Mouse (Mus musculus): Measurements from ENCODE around the gene Snx11. TPM values are rescaled to one million over a fixed set of nuclear protein-coding genes. Genes with fewer than 3 reads are reported as not detected.
A peak's percentile ranks its signal among the peaks of the same experiment; 100 is the strongest.

Gene Snx11
- total and polyA plus RNA-seq, 3 experiments = 33.7 to 43.1 TPM; not detected in 1

DNA sequence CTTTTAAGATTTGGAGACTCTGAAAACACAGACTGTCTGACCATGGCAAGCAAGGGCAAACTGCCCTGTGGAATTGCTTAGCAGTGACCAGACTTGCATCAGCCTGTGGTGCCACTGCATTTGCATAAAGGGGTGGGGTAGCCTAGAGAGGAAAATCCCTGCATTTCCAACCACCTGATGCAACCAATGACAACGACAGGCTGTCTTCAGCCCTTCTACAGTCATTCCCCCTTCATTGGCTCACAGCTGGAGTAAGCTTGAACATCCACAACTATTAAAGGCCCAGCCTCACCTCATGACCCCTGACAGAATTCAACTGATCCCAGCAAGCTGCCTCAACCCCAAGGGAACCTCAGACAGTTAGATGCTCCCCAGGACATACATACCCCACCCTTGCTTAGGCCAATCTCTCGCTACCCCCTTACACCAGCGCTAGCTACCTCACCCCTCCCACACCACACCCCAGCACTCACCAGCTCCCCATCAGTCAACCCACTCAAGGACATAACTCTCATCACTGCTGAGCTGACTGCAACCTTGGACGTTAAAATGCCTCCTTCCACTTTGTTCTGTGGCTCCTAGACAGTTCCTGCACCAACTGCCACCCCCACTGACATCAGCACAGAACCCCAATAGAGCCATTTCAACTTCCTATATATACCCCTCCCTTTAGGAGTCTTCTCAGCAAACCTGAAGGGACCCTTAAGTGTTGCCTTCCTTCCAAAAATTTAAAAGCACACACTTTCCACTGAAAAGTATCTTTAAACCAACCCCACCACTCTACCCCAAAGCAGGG is 45.5 kb upstream of the Snx11 start:
- Histone ChIP-seq H3K9me3 (replicated peaks; ENCODE audit: insufficient read depth, low read length) (no peaks in the 10 kb centered on the region), H3K27me3 (ENCODE audit: control insufficient read depth in 1 of 2, insufficient read depth in 2 of 2, low read length in 2 of 2) (no peaks in the 10 kb centered on the region), H3K36me3 (ENCODE audit: control insufficient read depth in 1 of 2, insufficient read depth in 2 of 2, low read length in 2 of 2) (peaks cover 46 to 49% of the 10 kb centered on the region in 2 experiments), H3K4me1 (ENCODE audit: control insufficient read depth in 1 of 2, insufficient read depth in 2 of 2, low read length in 2 of 2) (peaks cover 23 to 51% of the 10 kb centered on the region in 2 experiments; a peak in 3 of 4 replicates), H3K4me3 (ENCODE audit: control insufficient read depth in 1 of 2, insufficient read depth in 1 of 2, low read depth in 2 of 2, low read length in 2 of 2) (peak overlapping the region; percentile 7 to 57; a peak in 2 of 4 replicates), H3K9ac (ENCODE audit: control insufficient read depth, low read depth, low read length, poor library complexity, severe bottlenecking) (peak overlapping the region; percentile 60), H3K79me2 (ENCODE audit: control insufficient read depth, insufficient read depth, low read length, poor library complexity) (peaks cover 54% of the 10 kb centered on the region), H3K27ac (ENCODE audit: control insufficient read depth, low read depth, low read length) (peak overlapping the region; percentile 71)
- peak; percentile 80 for DNase-seq (ENCODE audit: low read depth, low spot score)
- TF ChIP-seq MXI1 (IDR thresholded peaks at IDR 0.05; ENCODE audit: low read depth, low read length) = peak; percentile 38; the same call in 1 of the 2 replicates
- peak in 1 of 2 experiments; percentile 54; a peak in 1 of 4 replicates for TF ChIP-seq EP300 (IDR thresholded peaks at IDR 0.05; ENCODE audit: low read depth in 1 of 2, low read length in 2 of 2)
- peak; percentile 46; the same call in 1 of the 2 replicates for TF ChIP-seq TCF12 (IDR thresholded peaks at IDR 0.05; ENCODE audit: low read depth, low read length)
- TF ChIP-seq ZMIZ1 (IDR thresholded peaks at IDR 0.05; ENCODE audit: low read depth, low read length) = peak; percentile 45; the same call in 1 of the 2 replicates
- TF ChIP-seq TBP (IDR thresholded peaks at IDR 0.05; ENCODE audit: low read depth, low read length) = peak; percentile 15; the same call in 1 of the 2 replicates
- no peak for TF ChIP-seq KAT2A (conservative IDR thresholded peaks at IDR 0.05; ENCODE audit: low read depth, low read length)
- TF ChIP-seq ETS1 (IDR thresholded peaks at IDR 0.05; ENCODE audit: low read depth, low read length) = peak; percentile 84; the same call in 1 of the 2 replicates
- TF ChIP-seq CHD1 (IDR thresholded peaks at IDR 0.05; ENCODE audit: low read depth, low read length) = 0 out of 2 replicates have a peak, but pooled peaks have one; percentile 50
- peak; percentile 18; the same call in 1 of the 2 replicates for TF ChIP-seq NELFE (IDR thresholded peaks at IDR 0.05; ENCODE audit: low read depth, low read length)
- TF ChIP-seq ELF1 (IDR thresholded peaks at IDR 0.05; ENCODE audit: low read depth, low read length) = no peak
- peak; percentile 76 for TF ChIP-seq SIN3A (IDR thresholded peaks at IDR 0.05; ENCODE audit: low read length)
- TF ChIP-seq HCFC1 (IDR thresholded peaks at IDR 0.05; ENCODE audit: low read depth, low read length) = 0 out of 2 replicates have a peak, but pooled peaks have one; percentile 8
- peak; percentile 62; the same call in 1 of the 2 replicates for TF ChIP-seq USF1 (IDR thresholded peaks at IDR 0.05; ENCODE audit: low read depth, low read length)
- no peak for TF ChIP-seq USF2 (IDR thresholded peaks at IDR 0.05; ENCODE audit: borderline replicate concordance in 1 of 2, insufficient read depth in 1 of 2, low read depth in 1 of 2, low read length in 2 of 2)
- no peak for TF ChIP-seq GABPA (IDR thresholded peaks at IDR 0.05; ENCODE audit: low read depth, low read length)

DNA sequence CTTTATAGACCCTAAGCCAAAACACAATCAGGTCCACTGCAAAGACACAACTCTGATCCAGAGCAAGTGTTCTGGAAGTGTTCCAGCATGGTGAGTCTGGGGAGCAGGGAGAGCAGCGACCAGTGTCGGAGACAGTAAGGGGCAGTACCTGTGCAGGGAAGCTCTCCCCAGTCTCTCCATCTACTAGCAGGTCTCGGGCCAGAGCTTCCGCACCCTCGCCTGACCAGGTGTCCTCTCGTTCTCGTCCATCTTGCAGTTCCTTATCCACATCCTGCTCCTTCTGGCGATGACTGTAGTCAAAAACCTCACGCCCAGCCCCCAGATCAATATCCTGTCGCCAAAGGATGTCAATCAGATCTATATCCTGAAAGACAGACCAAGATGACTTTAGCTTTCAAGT is 44.6 kb upstream of the Snx11 start:
- TF ChIP-seq MEF2A (IDR thresholded peaks at IDR 0.05; ENCODE audit: extremely low read depth, insufficient replicate concordance, low read depth, low read length, poor library complexity, severe bottlenecking) = no peak
- TF ChIP-seq USF1 (IDR thresholded peaks at IDR 0.05; ENCODE audit: low read depth, low read length) = no peak
- no peak for TF ChIP-seq RAD21 (IDR thresholded peaks at IDR 0.05; ENCODE audit: low read depth, low read length)
- no peak for TF ChIP-seq CTCF (IDR thresholded peaks at IDR 0.05 in 2 of 3, conservative IDR thresholded peaks at IDR 0.05 in 1 of 3; ENCODE audit: control insufficient read depth in 1 of 3, insufficient read depth in 1 of 3, low read depth in 2 of 3, low read length in 3 of 3, poor library complexity in 1 of 3, severe bottlenecking in 1 of 3)
- peaks cover 41 to 42% of the 10 kb centered on the region in 2 experiments for H3K36me3 ChIP-seq (ENCODE audit: control insufficient read depth in 1 of 2, insufficient read depth in 2 of 2, low read length in 2 of 2)
- no peak for DNase-seq (ENCODE audit: low read depth, low spot score)
- no peak overlapping the region for H3K4me3 ChIP-seq (ENCODE audit: control insufficient read depth in 1 of 2, insufficient read depth in 1 of 2, low read depth in 2 of 2, low read length in 2 of 2)
- peaks cover 23 to 44% of the 10 kb centered on the region in 2 experiments; a peak in 3 of 4 replicates for H3K4me1 ChIP-seq (ENCODE audit: control insufficient read depth in 1 of 2, insufficient read depth in 2 of 2, low read length in 2 of 2)
- H3K9ac ChIP-seq (ENCODE audit: control insufficient read depth, low read depth, low read length, poor library complexity, severe bottlenecking) = no peak overlapping the region; the same call in 1 of the 2 replicates
- no peaks in the 10 kb centered on the region for H3K9me3 ChIP-seq (replicated peaks; ENCODE audit: insufficient read depth, low read length)
- peaks cover 45% of the 10 kb centered on the region for H3K79me2 ChIP-seq (ENCODE audit: control insufficient read depth, insufficient read depth, low read length, poor library complexity)
- peak overlapping the region; percentile 70; the same call in 1 of the 2 replicates for H3K27ac ChIP-seq (ENCODE audit: control insufficient read depth, low read depth, low read length)
- H3K27me3 ChIP-seq (ENCODE audit: control insufficient read depth in 1 of 2, insufficient read depth in 2 of 2, low read length in 2 of 2) = no peaks in the 10 kb centered on the region

Measured in MEL (cell line).